Mouse (Mus musculus) thymus, adult 2 months (tissue): ENCODE data around the gene Pcgf1.

Source experiments
- CTCF ChIP-seq: fragments of 200-500 bp; IDR thresholded peaks from 2 replicates; pipeline ENCODE4 v1.5.1; 2012; ENCODE audit warnings: mild to moderate bottlenecking, control low read depth, low read length, moderate library complexity, borderline replicate concordance; ENCODE audit not compliant: control insufficient read depth, poor library complexity, insufficient read depth; ENCODE audit errors: extremely low read depth
- POLR2A ChIP-seq: fragments of 200-500 bp; IDR thresholded peaks from 2 replicates; pipeline ENCODE4 v1.6.1; 2012; ENCODE audit warnings: mild to moderate bottlenecking, low read length, control low read depth, moderate library complexity; ENCODE audit not compliant: control insufficient read depth, poor library complexity, insufficient read depth; ENCODE audit errors: extremely low read depth

DNA sequence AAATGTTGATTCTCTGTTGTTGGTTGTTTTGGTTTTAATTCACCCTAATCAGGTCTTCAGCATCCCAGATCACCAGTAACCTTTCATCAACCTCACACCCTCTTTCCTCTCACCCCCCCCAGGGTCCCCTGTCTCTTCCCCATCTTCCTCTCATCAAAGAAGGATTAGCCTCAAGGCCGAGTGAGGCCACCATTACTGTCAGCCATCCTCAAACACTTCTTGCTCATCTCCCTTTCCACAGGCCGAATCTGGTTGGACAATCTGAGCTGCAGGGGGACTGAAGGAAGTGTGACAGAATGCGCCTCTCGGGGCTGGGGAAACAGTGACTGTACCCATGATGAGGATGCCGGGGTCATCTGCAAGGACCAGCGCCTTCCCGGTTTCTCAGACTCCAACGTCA is 40.5 kb upstream of the Pcgf1 start:
- TF ChIP-seq CTCF (no peak), POLR2A (no peak)
